Mouse (Mus musculus) embryonic facial prominence, embryonic 14.5 days (tissue): Measurements from ENCODE around the gene Tmem115. TPM values are rescaled to one million over a fixed set of nuclear protein-coding genes. Genes with fewer than 3 reads are reported as not detected.
A peak's percentile ranks its signal among the peaks of the same experiment; 100 is the strongest.

Experiments used
- ATAC-seq: fragments of 200-750 bp; cut with Nextera tagmentation; 2 replicates; pipeline ENCODE4 v1.8.0; 2017; ENCODE audit warnings: low read depth, moderate number of reproducible peaks, moderate TSS enrichment
- DNase-seq: peaks from one replicate; pipeline ENCODE4 v3.0.0-alpha.2; 2015; ENCODE audit warnings: low spot score
- H3K27ac ChIP-seq: fragments of 300-500 bp; sonication (generic); replicated peaks from 2 replicates; pipeline ENCODE4 v1.5.1; 2014; ENCODE audit warnings: low read depth, mild to moderate bottlenecking, low read length, moderate library complexity
- H3K27me3 ChIP-seq: fragments of 300-500 bp; sonication (generic); replicated peaks from 2 replicates; pipeline ENCODE4 v1.6.1; 2014; ENCODE audit warnings: low read length; ENCODE audit not compliant: control insufficient read depth, insufficient read depth
- H3K36me3 ChIP-seq: fragments of 300-500 bp; sonication (generic); 2 replicates; pipeline ENCODE4 v1.6.1; 2014; ENCODE audit warnings: low read length, mixed read lengths; ENCODE audit not compliant: control insufficient read depth, insufficient read depth
- H3K4me1 ChIP-seq: fragments of 300-500 bp; sonication (generic); 2 replicates; pipeline ENCODE4 v1.6.1; 2014; ENCODE audit warnings: antibody characterized with exemption, low read length; ENCODE audit not compliant: control insufficient read depth, insufficient read depth
- H3K4me2 ChIP-seq: fragments of 300-500 bp; sonication (generic); 2 replicates; pipeline ENCODE4 v1.6.1; 2014; ENCODE audit warnings: low read depth, mild to moderate bottlenecking, low read length, moderate library complexity, mixed read lengths
- H3K4me3 ChIP-seq: fragments of 300-500 bp; sonication (generic); 2 replicates; pipeline ENCODE4 v1.5.1; 2014; ENCODE audit warnings: low read depth, mild to moderate bottlenecking, low read length
- H3K9ac ChIP-seq: fragments of 300-500 bp; sonication (generic); 2 replicates; pipeline ENCODE4 v1.6.1; 2014; ENCODE audit warnings: low read depth, mild to moderate bottlenecking, low read length, moderate library complexity, mixed read lengths
- H3K9me3 ChIP-seq: fragments of 300-500 bp; sonication (generic); 2 replicates; pipeline ENCODE4 v1.6.1; 2016; ENCODE audit warnings: low read length; ENCODE audit not compliant: control insufficient read depth
- WGBS: fragments of 180-500 bp; shearing (Covaris S2); extraction: QIAGEN DNeasy Blood & Tissue Kit; methylation state at CpG from one replicate; pipeline ENCODE4 v1.1.7; 2014; 5-methylcytosine and 5-hydroxymethylcytosine counted together
- polyA plus RNA-seq: library from polyadenylated mRNA; unstranded; fragments of >200 nt; fragmentation: Nextera tagmentation; extraction: Ambion mirVana; gene quantifications from 2 replicates; pipeline ENCODE4 v1.2.1, GENCODE M21; 2014

Gene Tmem115
- polyA plus RNA-seq, 1 experiment from 2014 or later: 53.1 TPM

- Histone ChIP-seq H3K27me3 (no peaks in the 10 kb centered on the region), H3K4me2 (no peak overlapping the region), H3K9ac (no peak overlapping the region), H3K4me3 (no peak overlapping the region), H3K27ac (no peak overlapping the region), H3K36me3 (peaks cover 9% of the 10 kb centered on the region), H3K4me1 (peaks cover 40% of the 10 kb centered on the region), H3K9me3 (no peaks in the 10 kb centered on the region)
- DNase-seq: no peak
- WGBS: 75% methylated on average over 19 of the region's 20 CpGs
- ATAC-seq: no peak
Observed at GRCm38 (mm10) chr9:107549297-107550074, 15.7 kb downstream of the Tmem115 start.

GRCm38 (mm10) chr9:107550491-107551116, 16.9 kb downstream of the Tmem115 start:
- no peak for DNase-seq
- 36% methylated on average over 23 of the region's 23 CpGs for WGBS

GRCm38 (mm10) chr9:107551117-107551889, 17.6 kb downstream of the Tmem115 start, which contains the start of gene Rassf1:
Gene Rassf1, plus strand, starts transcription at chr9:107551555.
- DNase-seq (peak; percentile 84), ATAC-seq (peak; percentile 41)
- H3K9me3 ChIP-seq: no peaks in the 10 kb centered on the region
- H3K4me1 ChIP-seq: peaks cover 49% of the 10 kb centered on the region
- H3K36me3 ChIP-seq: no peaks in the 10 kb centered on the region
- peak within 1 kb of the TSS; percentile 79 for H3K9ac ChIP-seq
- peak within 1 kb of the TSS; percentile 58 for H3K4me3 ChIP-seq
- peak within 1 kb of the TSS; percentile 90 for H3K4me2 ChIP-seq
- WGBS: under 1% methylated on average over 41 of the region's 63 CpGs
- peak within 1 kb of the TSS; percentile 86 for H3K27ac ChIP-seq
- H3K27me3 ChIP-seq: no peaks in the 10 kb centered on the region

More at GRCm38 (mm10) chr9:107550491-107551116, 16.9 kb downstream of the Tmem115 start:
- Histone ChIP-seq H3K9me3 (no peaks in the 10 kb centered on the region), H3K4me2 (peak overlapping the region; percentile 90), H3K9ac (peak overlapping the region; percentile 79), H3K4me1 (peaks cover 43% of the 10 kb centered on the region), H3K27me3 (no peaks in the 10 kb centered on the region), H3K4me3 (peak overlapping the region; percentile 58), H3K36me3 (no peaks in the 10 kb centered on the region), H3K27ac (peak overlapping the region; percentile 86)
- ATAC-seq: no peak

- no peaks in the 10 kb centered on the region for H3K27me3 ChIP-seq
- H3K27ac ChIP-seq: peak overlapping the region; percentile 86
- ATAC-seq (no peak), DNase-seq (peak; percentile 76)
- no peaks in the 10 kb centered on the region for H3K9me3 ChIP-seq
- peak overlapping the region; percentile 79 for H3K9ac ChIP-seq
- H3K4me3 ChIP-seq: peak overlapping the region; percentile 58
- peaks cover 49% of the 10 kb centered on the region for H3K4me1 ChIP-seq
- H3K36me3 ChIP-seq: peaks cover 5% of the 10 kb centered on the region; the same call in 1 of the 2 replicates
- H3K4me2 ChIP-seq: peak overlapping the region; percentile 90
- WGBS: 9% methylated on average over 8 of the region's 8 CpGs
Observed at GRCm38 (mm10) chr9:107551890-107552355, 18.2 kb downstream of the Tmem115 start.

GRCm38 (mm10) chr9:107552690-107553393, 19.1 kb downstream of the Tmem115 start:
- H3K9ac ChIP-seq: peak overlapping the region; percentile 65; the same call in 1 of the 2 replicates
- peaks cover 43% of the 10 kb centered on the region for H3K4me1 ChIP-seq
- 80% methylated on average over 5 of the region's 5 CpGs for WGBS
- H3K9me3 ChIP-seq: no peaks in the 10 kb centered on the region
- no peak for DNase-seq
- peak overlapping the region; percentile 90 for H3K4me2 ChIP-seq
- ATAC-seq: no peak
- peak overlapping the region; percentile 83 for H3K4me3 ChIP-seq
- H3K27me3 ChIP-seq: no peaks in the 10 kb centered on the region
- peaks cover 14% of the 10 kb centered on the region for H3K36me3 ChIP-seq
- no peak overlapping the region; the same call in 1 of the 2 replicates for H3K27ac ChIP-seq

GRCm38 (mm10) chr9:107553541-107554318, 20.0 kb downstream of the Tmem115 start:
- DNase-seq (no peak), ATAC-seq (peak; percentile 39)
- Histone ChIP-seq H3K27ac (peak overlapping the region; percentile 66), H3K4me1 (peaks cover 43% of the 10 kb centered on the region), H3K36me3 (peaks cover 23% of the 10 kb centered on the region), H3K9me3 (no peaks in the 10 kb centered on the region), H3K4me3 (peak overlapping the region; percentile 83), H3K27me3 (no peaks in the 10 kb centered on the region), H3K4me2 (peak overlapping the region; percentile 90), H3K9ac (peak overlapping the region; percentile 65)
- WGBS: 5% methylated on average over 35 of the region's 37 CpGs

- ATAC-seq: peak; percentile 93
Observed at GRCm38 (mm10) chr9:107554319-107554825, 20.6 kb downstream of the Tmem115 start.

More at GRCm38 (mm10) chr9:107554319-107554825, 20.6 kb downstream of the Tmem115 start:
- Histone ChIP-seq H3K27ac (peak overlapping the region; percentile 98), H3K4me2 (peak overlapping the region; percentile 90), H3K9me3 (no peaks in the 10 kb centered on the region), H3K27me3 (no peaks in the 10 kb centered on the region), H3K9ac (peak overlapping the region; percentile 92), H3K4me1 (peaks cover 43% of the 10 kb centered on the region), H3K4me3 (peak overlapping the region; percentile 83), H3K36me3 (peaks cover 29% of the 10 kb centered on the region)
- WGBS: 0% methylated on average over 41 of the region's 53 CpGs
- DNase-seq: peak; percentile 99
